Mouse (Mus musculus) embryonic fibroblast, embryonic 13.5 days (primary cell): ENCODE measurements around the gene Kat7. TPM values are rescaled to one million over a fixed set of nuclear protein-coding genes. Genes with fewer than 3 reads are reported as not detected.

Source experiments
- H3K27ac ChIP-seq: 2 replicates; pipeline ENCODE4 v1.5.1; 2012; ENCODE audit warnings: low read length, control low read depth, inconsistent platforms; ENCODE audit not compliant: insufficient read depth
- H3K4me1 ChIP-seq: 2 replicates; pipeline ENCODE4 v1.6.1; 2011; ENCODE audit warnings: low read length; ENCODE audit not compliant: control insufficient read depth, insufficient read depth
- H3K4me3 ChIP-seq: 2 replicates; pipeline ENCODE4 v1.5.1; 2011; ENCODE audit warnings: mild to moderate bottlenecking, control low read depth, low read length; ENCODE audit not compliant: insufficient read depth
- CTCF ChIP-seq: IDR thresholded peaks from 2 replicates; pipeline ENCODE4 v1.5.1; 2011; ENCODE audit warnings: mild to moderate bottlenecking, control low read depth, low read length, moderate library complexity, borderline replicate concordance; ENCODE audit not compliant: insufficient read depth
- POLR2A ChIP-seq: IDR thresholded peaks from 2 replicates; pipeline ENCODE4 v1.6.1; 2011; ENCODE audit warnings: low read depth, mild to moderate bottlenecking, control low read depth, low read length, moderate library complexity
- polyA plus RNA-seq: library from polyadenylated mRNA; stranded (reverse); fragments of >200 nt; gene quantifications from 2 replicates; pipeline ENCODE4 v1.2.4, GENCODE M21; 2011; ENCODE audit warnings: low read depth; ENCODE audit not compliant: missing spikeins, insufficient read length

Gene Kat7
- polyA plus RNA-seq, 1 experiment: 58.4 TPM

DNA sequence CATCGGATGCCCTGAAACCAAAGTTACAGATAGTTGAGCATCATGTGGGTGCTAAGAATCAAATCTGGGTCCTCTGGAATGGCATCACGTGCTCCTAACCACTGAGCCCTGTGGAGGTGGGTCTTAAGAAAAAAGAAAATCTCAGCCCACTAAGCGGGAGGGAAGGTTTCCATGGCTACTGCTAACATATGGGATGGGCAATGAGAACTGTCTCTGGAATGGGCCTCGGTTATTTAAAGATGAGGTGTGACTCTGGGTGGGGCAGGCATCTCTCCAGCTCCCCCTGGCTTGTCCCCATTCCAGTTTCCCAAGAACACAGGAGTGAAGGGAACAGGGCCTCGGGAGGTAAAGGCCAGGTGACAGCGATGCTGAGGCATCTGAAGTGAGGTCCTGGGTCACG is 64.6 kb downstream of the Kat7 start:
- Histone ChIP-seq H3K4me1 (no peaks in the 10 kb centered on the region), H3K27ac (no peak overlapping the region), H3K4me3 (no peak overlapping the region)
- no peak for TF ChIP-seq CTCF
- TF ChIP-seq POLR2A: no peak

DNA sequence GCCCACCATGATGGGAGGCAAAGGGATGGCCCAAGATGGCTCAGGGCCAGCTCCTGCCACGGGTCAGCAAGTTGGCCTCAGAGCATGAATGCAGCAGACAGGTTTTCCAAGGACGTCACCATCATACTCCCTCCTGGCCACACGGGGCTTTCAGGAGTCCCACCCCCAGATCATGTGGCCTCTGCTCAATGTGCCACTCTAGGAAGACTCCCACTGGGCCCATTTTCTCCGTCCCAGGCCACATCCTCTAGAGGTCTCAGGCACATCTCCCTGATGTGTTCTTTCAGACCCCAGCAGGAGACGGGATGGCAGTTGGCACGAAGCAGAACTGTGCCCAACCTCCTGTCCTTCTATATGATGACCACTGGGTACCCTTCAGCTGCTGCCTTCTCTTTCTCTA is 67.4 kb downstream of the Kat7 start:
- Histone ChIP-seq H3K4me1 (no peaks in the 10 kb centered on the region), H3K27ac (no peak overlapping the region), H3K4me3 (no peak overlapping the region)
- TF ChIP-seq CTCF: no peak
- TF ChIP-seq POLR2A: no peak

DNA sequence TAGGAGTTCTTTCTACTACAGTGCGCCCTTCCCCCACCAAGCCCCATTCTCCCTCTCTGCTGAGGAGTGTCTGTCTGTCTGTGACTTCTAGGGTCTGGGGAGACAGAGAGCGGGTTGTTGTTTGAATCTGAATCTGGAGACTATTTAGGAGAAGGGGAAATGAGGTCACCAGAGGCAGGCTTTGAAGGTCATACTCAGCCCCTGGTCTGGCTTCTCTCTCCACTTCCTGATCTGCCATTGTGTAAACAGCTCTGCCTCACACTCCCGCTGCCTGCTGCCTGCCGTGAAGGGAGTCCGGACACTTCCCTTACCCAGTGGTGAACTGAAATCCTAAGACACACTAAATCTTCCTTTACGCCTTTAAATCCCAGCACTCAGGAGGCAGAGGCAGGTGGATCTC is 71.6 kb downstream of the Kat7 start:
- no peaks in the 10 kb centered on the region for H3K4me1 ChIP-seq
- no peak overlapping the region for H3K27ac ChIP-seq
- no peak for TF ChIP-seq CTCF
- TF ChIP-seq POLR2A: no peak
- no peak overlapping the region for H3K4me3 ChIP-seq

- Histone ChIP-seq H3K27ac (no peak overlapping the region), H3K4me1 (no peaks in the 10 kb centered on the region), H3K4me3 (no peak overlapping the region)
- TF ChIP-seq CTCF (no peak), POLR2A (no peak)
Observed at GRCm38 (mm10) chr11:95232329-95232696, 77.7 kb downstream of the Kat7 start.

DNA sequence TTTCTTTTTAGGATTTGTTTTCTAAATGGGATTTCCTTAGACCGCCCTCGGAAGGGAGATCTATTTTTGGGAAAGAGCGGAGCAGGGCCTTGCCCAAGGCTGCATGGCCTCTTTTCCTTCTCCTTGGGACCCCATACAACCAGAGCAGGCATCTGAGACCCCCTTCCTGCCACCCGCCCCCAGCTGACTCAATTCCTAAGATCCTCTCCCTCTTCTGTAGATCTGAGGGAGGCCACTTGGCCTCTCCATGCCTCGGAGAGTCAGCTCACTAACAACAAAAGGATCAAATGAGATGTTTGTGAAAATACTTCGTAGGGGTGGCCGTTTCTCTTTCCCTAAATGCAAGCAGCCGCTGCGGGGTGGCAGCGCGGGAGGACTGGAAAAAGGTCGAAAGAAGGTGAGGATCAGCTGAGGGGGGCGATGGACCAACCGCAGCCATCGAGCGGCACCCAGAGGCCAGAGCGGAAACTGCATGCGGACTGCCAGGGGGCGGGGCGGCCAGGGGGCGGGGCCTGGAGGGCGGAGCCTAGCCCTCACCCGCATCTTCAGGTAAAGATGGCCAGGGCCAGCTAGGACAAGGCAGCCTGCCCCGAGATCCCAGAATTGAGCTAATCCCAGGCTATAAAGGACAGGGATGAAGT is 78.2 kb downstream of the Kat7 start:
- Histone ChIP-seq H3K4me3 (no peak overlapping the region), H3K4me1 (no peaks in the 10 kb centered on the region), H3K27ac (no peak overlapping the region)
- TF ChIP-seq POLR2A (no peak), CTCF (peak; percentile 79)

DNA sequence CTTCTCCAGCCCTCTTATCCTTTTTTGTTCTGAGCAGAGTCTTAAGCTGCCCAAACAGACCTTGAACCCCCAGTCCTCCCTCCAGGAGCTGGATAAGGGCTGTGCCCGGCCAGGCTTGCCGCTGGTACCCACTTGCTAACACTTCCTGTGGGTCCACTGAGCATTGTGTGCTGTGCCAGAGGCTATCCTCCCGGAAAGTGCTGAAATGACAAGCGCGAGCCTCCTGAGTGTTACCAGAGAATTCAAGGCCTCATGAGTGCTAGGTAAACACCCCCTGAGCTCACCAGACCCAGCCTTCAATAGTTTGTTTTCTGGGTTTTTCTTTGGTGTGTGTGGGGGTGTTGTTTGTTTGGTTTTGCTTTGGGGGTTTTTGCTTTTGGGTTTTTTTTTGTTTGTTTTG is 82.6 kb downstream of the Kat7 start:
- H3K4me3 ChIP-seq: no peak overlapping the region
- H3K4me1 ChIP-seq: no peaks in the 10 kb centered on the region
- no peak overlapping the region for H3K27ac ChIP-seq
- TF ChIP-seq POLR2A (no peak), CTCF (no peak)

GRCm38 (mm10) chr11:95225448-95225847 is 84.6 kb downstream of the Kat7 start:
- no peaks in the 10 kb centered on the region for H3K4me1 ChIP-seq
- H3K27ac ChIP-seq: no peak overlapping the region
- no peak for TF ChIP-seq CTCF
- H3K4me3 ChIP-seq: no peak overlapping the region

Other genes with a start within 250 kb of the Kat7 start
- gene Itga3, start 233.4 kb downstream of the Kat7 start, polyA plus RNA-seq: 6.9 and 12.8 TPM in 2 replicates
- gene Dlx3, start 190.1 kb downstream of the Kat7 start, polyA plus RNA-seq: 0.19 TPM in 1 of 2 replicates, not detected in the other
- not detected in 2 replicates for gene Dlx4, start 164.0 kb downstream of the Kat7 start, polyA plus RNA-seq
- not detected in 2 replicates for gene Tac4, start 48.7 kb downstream of the Kat7 start, polyA plus RNA-seq
- gene Fam117a, start 26.8 kb upstream of the Kat7 start, polyA plus RNA-seq: 7.0 and 8.4 TPM in 2 replicates
- gene Slc35b1, start 74.4 kb upstream of the Kat7 start, polyA plus RNA-seq: 90.7 and 97.2 TPM in 2 replicates
- 122 and 155 TPM in 2 replicates for gene Spop, start 103.8 kb upstream of the Kat7 start, polyA plus RNA-seq
- 1.1 and 1.6 TPM in 2 replicates for gene Nxph3, start 204.3 kb upstream of the Kat7 start, polyA plus RNA-seq